8 mouse cellular contexts compared by ENCODE assay signal in genomic region chr1:36937648-36938047, GRCm38 (mm10). TPM values are rescaled to one million over a fixed set of nuclear protein-coding genes. Genes with fewer than 3 reads are reported as not detected.
DNase-seq lines count a peak whose midpoint lies in the region; ATAC-seq and TF ChIP-seq lines count a peak whose summit lies in the region.

No protein-coding gene starts in this region.

- peak; percentile 23; the same call in 1 of the 2 replicates for TF ChIP-seq CTCF in hindbrain, postnatal 0 days (IDR thresholded peaks at IDR 0.05; ENCODE audit: low read depth)

- H3K9me3 ChIP-seq in heart, embryonic 16.5 days (replicated peaks; ENCODE audit: control insufficient read depth, low read length), result no peaks in the 10 kb centered on the region
- no peaks in the 10 kb centered on the region for H3K9me3 ChIP-seq in hindbrain, postnatal 0 days (ENCODE audit: low read length)
- no peaks in the 10 kb centered on the region for H3K9me3 ChIP-seq in midbrain, embryonic 14.5 days (ENCODE audit: control insufficient read depth, low read length)

- H3K27ac ChIP-seq in heart, embryonic 16.5 days (ENCODE audit: low read length), result no peak overlapping the region
- no peak overlapping the region for H3K27ac ChIP-seq in brown adipose tissue, adult 24 weeks (replicated peaks; ENCODE audit: low read depth, low read length)
- no peak overlapping the region for H3K27ac ChIP-seq in hindbrain, postnatal 0 days
- H3K27ac ChIP-seq in midbrain, embryonic 14.5 days (replicated peaks; ENCODE audit: low read depth, low read length), result no peak overlapping the region

- peak overlapping the region; percentile 83 for H3K4me3 ChIP-seq in heart, embryonic 16.5 days (ENCODE audit: low read length)
- peak overlapping the region; percentile 19; the same call in 1 of the 2 replicates for H3K4me3 ChIP-seq in brown adipose tissue, adult 24 weeks (ENCODE audit: insufficient read depth, low read depth, low read length)
- H3K4me3 ChIP-seq in hindbrain, postnatal 0 days (ENCODE audit: low read length), result peak overlapping the region; percentile 69
- H3K4me3 ChIP-seq in midbrain, embryonic 14.5 days (replicated peaks; ENCODE audit: low read depth, low read length), result peak overlapping the region; percentile 96

- H3K27me3 ChIP-seq in heart, embryonic 16.5 days (ENCODE audit: control insufficient read depth, insufficient read depth, low read length), result no peaks in the 10 kb centered on the region
- no peaks in the 10 kb centered on the region for H3K27me3 ChIP-seq in hindbrain, postnatal 0 days (ENCODE audit: insufficient read depth, low read length)
- H3K27me3 ChIP-seq in midbrain, embryonic 14.5 days (ENCODE audit: control insufficient read depth, insufficient read depth, low read length), result no peaks in the 10 kb centered on the region

- ATAC-seq in heart, embryonic 16.5 days (replicated peaks; ENCODE audit: extremely low read depth, insufficient read depth, low FRiP score), result no peak
- no peak for ATAC-seq in hindbrain, postnatal 0 days
- no peak for ATAC-seq in midbrain, embryonic 14.5 days (ENCODE audit: low FRiP score, low TSS enrichment)

- no peaks in the 10 kb centered on the region for H3K36me3 ChIP-seq in heart, embryonic 16.5 days (ENCODE audit: control insufficient read depth, insufficient read depth)
- no peaks in the 10 kb centered on the region for H3K36me3 ChIP-seq in hindbrain, postnatal 0 days (ENCODE audit: insufficient read depth, low read length)
- H3K36me3 ChIP-seq in midbrain, embryonic 14.5 days (ENCODE audit: control insufficient read depth, insufficient read depth, low read length), result no peaks in the 10 kb centered on the region

- peak overlapping the region; percentile 80 for H3K4me2 ChIP-seq in heart, embryonic 16.5 days (ENCODE audit: low read depth, low read length)
- peak overlapping the region; percentile 85 for H3K4me2 ChIP-seq in hindbrain, postnatal 0 days (ENCODE audit: low read depth, low read length)
- peak overlapping the region; percentile 73 for H3K4me2 ChIP-seq in midbrain, embryonic 14.5 days (ENCODE audit: low read length)

- DNase-seq in heart, adult 9 months (ENCODE audit: low spot score in 2 of 2), result no peak
- DNase-seq in hindbrain, postnatal 0 days (ENCODE audit: low spot score), result peak; percentile 15
- DNase-seq in midbrain, embryonic 14.5 days, result peak; percentile 32
- no peak for DNase-seq in layer of hippocampus, adult 9-10 months (ENCODE audit: low spot score)
- DNase-seq in left cerebral cortex, adult 18-20 months (ENCODE audit: low spot score in 2 of 2), result no peak
- DNase-seq in adrenal gland, postnatal 10 days, result no peak

- peaks cover 42% of the 10 kb centered on the region for H3K4me1 ChIP-seq in heart, embryonic 16.5 days (ENCODE audit: control insufficient read depth, insufficient read depth, low read length)
- H3K4me1 ChIP-seq in brown adipose tissue, adult 24 weeks (ENCODE audit: control insufficient read depth, insufficient read depth, insufficient read length, low read length), result peaks cover 2% of the 10 kb centered on the region; the same call in 1 of the 2 replicates
- peaks cover 12% of the 10 kb centered on the region for H3K4me1 ChIP-seq in hindbrain, postnatal 0 days (ENCODE audit: insufficient read depth, low read length)
- peaks cover 27% of the 10 kb centered on the region for H3K4me1 ChIP-seq in midbrain, embryonic 14.5 days (ENCODE audit: control insufficient read depth, insufficient read depth, low read length)

- H3K9ac ChIP-seq in heart, embryonic 16.5 days (ENCODE audit: low read length), result peak overlapping the region; percentile 99
- H3K9ac ChIP-seq in hindbrain, postnatal 0 days (replicated peaks; ENCODE audit: low read length), result peak overlapping the region; percentile 85; the same call in 1 of the 2 replicates
- H3K9ac ChIP-seq in midbrain, embryonic 14.5 days (replicated peaks; ENCODE audit: low read length), result peak overlapping the region; percentile 95; the same call in 1 of the 2 replicates

- 46% methylated on average over 3 of the region's 3 CpGs for WGBS in heart, embryonic 16.5 days
- WGBS in hindbrain, postnatal 0 days, result 30% methylated on average over 3 of the region's 3 CpGs
- 25% methylated on average over 3 of the region's 3 CpGs for WGBS in midbrain, embryonic 14.5 days

RNA-seq across cellular contexts. Expression of gene Tmem131, which starts 5.8 kb away (rescaled TPM):
- 8.9 and 9.0 TPM in 2 replicates for polyA plus RNA-seq in heart, embryonic 16.5 days (2015; fragmentation: Nextera tagmentation; extraction: Ambion mirVana)
- polyA plus RNA-seq in brown adipose tissue, adult 24 weeks (2012; ENCODE audit: insufficient read depth, insufficient read length, missing spikeins), result 13.6 and 17.8 TPM in 2 replicates
- total RNA-seq in hindbrain, postnatal 0 days (2014; rRNA removed), result 21.5 and 22.9 TPM in 2 replicates
- 8.0 and 8.9 TPM in 2 replicates for polyA plus RNA-seq in hindbrain, postnatal 0 days (2015; fragmentation: Nextera tagmentation; extraction: Ambion mirVana)
- 19.5 and 23.1 TPM in 2 replicates for polyA plus RNA-seq in midbrain, embryonic 14.5 days (2014; fragmentation: Nextera tagmentation; extraction: Ambion mirVana)
- 10 to 100 TPM; 51.7 to 55.0 TPM for total RNA-seq in left cerebral cortex, adult 18-20 months (2021)
- 10 to 100 TPM; 39.3 to 48.0 TPM for total RNA-seq in adrenal gland, postnatal 10 days (2021)

Comparison
In these comparisons a context has a peak if more than half of its experiments do, and no peak if none do; other contexts are left out.
1. H3K4me3 ChIP-seq: peak in every context shown above with its lines; median percentile 96 in midbrain, embryonic 14.5 days; 83 in heart, embryonic 16.5 days; 69 in hindbrain, postnatal 0 days; 19 in brown adipose tissue, adult 24 weeks.
2. DNase-seq: peak in hindbrain, postnatal 0 days (single experiment) and midbrain, embryonic 14.5 days (single experiment); none in heart, adult 9 months (0 of 2), layer of hippocampus, adult 9-10 months (single experiment), left cerebral cortex, adult 18-20 months (0 of 2) and adrenal gland, postnatal 10 days (single experiment).
3. Peak in every context shown above with its lines, with median percentiles within 50 percentile points of each other: H3K4me2 ChIP-seq and H3K9ac ChIP-seq.